Mouse (Mus musculus): ENCODE measurements around the gene Gcnt2. TPM values are rescaled to one million over a fixed set of nuclear protein-coding genes. Genes with fewer than 3 reads are reported as not detected.
"Not testable (repeated sequence)": the region's sequence is repeated elsewhere in the genome, so short reads cannot be mapped to it uniquely, and the experiment has no call there.

The Gcnt2 gene
- polyA plus RNA-seq, 1 experiment: 2.0 TPM

GRCm38 (mm10) chr13:40883903-40884302, 24.3 kb downstream of the Gcnt2 start:
- DNase-seq (ENCODE audit: low read depth in 1 of 2, low spot score in 2 of 2): no peak
- 56% methylated on average over 9 of the region's 9 CpGs for WGBS
- no peak overlapping the region for H3K27ac ChIP-seq (ENCODE audit: insufficient read depth, low read length)
- no peaks in the 10 kb centered on the region; the same call in 1 of the 2 replicates for H3K27me3 ChIP-seq (ENCODE audit: control insufficient read depth, insufficient read depth, low read length)
- H3K4me3 ChIP-seq (ENCODE audit: extremely low read depth, insufficient read depth, insufficient read length): no peak overlapping the region
- H3K36me3 ChIP-seq (ENCODE audit: control insufficient read depth, insufficient read depth, low read length): no peaks in the 10 kb centered on the region
- no peaks in the 10 kb centered on the region for H3K4me1 ChIP-seq (ENCODE audit: control insufficient read depth, insufficient read depth, insufficient read length)
- TF ChIP-seq CTCF (IDR thresholded peaks at IDR 0.05; ENCODE audit: extremely low read depth, insufficient read depth, insufficient read length, insufficient replicate concordance): no peak
- no peak for TF ChIP-seq POLR2A (IDR thresholded peaks at IDR 0.05; ENCODE audit: low read depth, low read length)

- WGBS: 89% methylated on average over 5 of the region's 5 CpGs
- no peaks in the 10 kb centered on the region for H3K4me1 ChIP-seq (ENCODE audit: control insufficient read depth, insufficient read depth, insufficient read length)
- TF ChIP-seq POLR2A (IDR thresholded peaks at IDR 0.05; ENCODE audit: low read depth, low read length): no peak
- no peak for TF ChIP-seq CTCF (IDR thresholded peaks at IDR 0.05; ENCODE audit: extremely low read depth, insufficient read depth, insufficient read length, insufficient replicate concordance)
Observed at GRCm38 (mm10) chr13:40884878-40885277, 25.3 kb downstream of the Gcnt2 start.

GRCm38 (mm10) chr13:40885935-40886642, 26.5 kb downstream of the Gcnt2 start:
- H3K27ac ChIP-seq (ENCODE audit: insufficient read depth, low read length): no peak overlapping the region
- H3K36me3 ChIP-seq (ENCODE audit: control insufficient read depth, insufficient read depth, low read length): no peaks in the 10 kb centered on the region
- H3K4me1 ChIP-seq (ENCODE audit: control insufficient read depth, insufficient read depth, insufficient read length): no peaks in the 10 kb centered on the region
- 33% methylated on average over 10 of the region's 10 CpGs for WGBS
- H3K4me3 ChIP-seq (ENCODE audit: extremely low read depth, insufficient read depth, insufficient read length): no peak overlapping the region
- no peak for DNase-seq (ENCODE audit: low read depth in 1 of 2, low spot score in 2 of 2)
- TF ChIP-seq POLR2A (IDR thresholded peaks at IDR 0.05; ENCODE audit: low read depth, low read length): no peak
- H3K27me3 ChIP-seq (ENCODE audit: control insufficient read depth, insufficient read depth, low read length): no peaks in the 10 kb centered on the region; the same call in 1 of the 2 replicates

More at GRCm38 (mm10) chr13:40884878-40885277, 25.3 kb downstream of the Gcnt2 start:
- no peak for DNase-seq (ENCODE audit: low read depth in 1 of 2, low spot score in 2 of 2)
- Histone ChIP-seq H3K4me3 (ENCODE audit: extremely low read depth, insufficient read depth, insufficient read length) (no peak overlapping the region), H3K27me3 (ENCODE audit: control insufficient read depth, insufficient read depth, low read length) (no peaks in the 10 kb centered on the region; the same call in 1 of the 2 replicates), H3K27ac (ENCODE audit: insufficient read depth, low read length) (no peak overlapping the region), H3K36me3 (ENCODE audit: control insufficient read depth, insufficient read depth, low read length) (no peaks in the 10 kb centered on the region)

GRCm38 (mm10) chr13:40886643-40887381, 27.3 kb downstream of the Gcnt2 start:
- no peaks in the 10 kb centered on the region for H3K36me3 ChIP-seq (ENCODE audit: control insufficient read depth, insufficient read depth, low read length)
- TF ChIP-seq POLR2A (IDR thresholded peaks at IDR 0.05; ENCODE audit: low read depth, low read length): no peak
- no peak for TF ChIP-seq CTCF (IDR thresholded peaks at IDR 0.05; ENCODE audit: extremely low read depth, insufficient read depth, insufficient read length, insufficient replicate concordance)
- no peak for DNase-seq (ENCODE audit: low read depth in 1 of 2, low spot score in 2 of 2)
- 5% methylated on average over 22 of the region's 22 CpGs for WGBS
- H3K27me3 ChIP-seq (ENCODE audit: control insufficient read depth, insufficient read depth, low read length): no peaks in the 10 kb centered on the region; the same call in 1 of the 2 replicates
- no peak overlapping the region for H3K27ac ChIP-seq (ENCODE audit: insufficient read depth, low read length)
- no peaks in the 10 kb centered on the region for H3K4me1 ChIP-seq (ENCODE audit: control insufficient read depth, insufficient read depth, insufficient read length)
- no peak overlapping the region for H3K4me3 ChIP-seq (ENCODE audit: extremely low read depth, insufficient read depth, insufficient read length)

GRCm38 (mm10) chr13:40890595-40890994, 31.0 kb downstream of the Gcnt2 start:
- no peak for DNase-seq (ENCODE audit: low read depth in 1 of 2, low spot score in 2 of 2)
- no peak overlapping the region for H3K27ac ChIP-seq (ENCODE audit: insufficient read depth, low read length)
- WGBS: 46% methylated on average over 5 of the region's 5 CpGs
- H3K4me1 ChIP-seq (ENCODE audit: control insufficient read depth, insufficient read depth, insufficient read length): no peaks in the 10 kb centered on the region
- H3K4me3 ChIP-seq (ENCODE audit: extremely low read depth, insufficient read depth, insufficient read length): no peak overlapping the region
- TF ChIP-seq POLR2A (IDR thresholded peaks at IDR 0.05; ENCODE audit: low read depth, low read length) (no peak), CTCF (IDR thresholded peaks at IDR 0.05; ENCODE audit: extremely low read depth, insufficient read depth, insufficient read length, insufficient replicate concordance) (no peak)
- no peaks in the 10 kb centered on the region for H3K36me3 ChIP-seq (ENCODE audit: control insufficient read depth, insufficient read depth, low read length)
- no peaks in the 10 kb centered on the region; the same call in 1 of the 2 replicates for H3K27me3 ChIP-seq (ENCODE audit: control insufficient read depth, insufficient read depth, low read length)

GRCm38 (mm10) chr13:40891369-40891768, 31.8 kb downstream of the Gcnt2 start:
- not testable (repeated sequence) for H3K27me3 ChIP-seq (ENCODE audit: control insufficient read depth, insufficient read depth, low read length); H3K4me3 ChIP-seq (ENCODE audit: extremely low read depth, insufficient read depth, insufficient read length); H3K4me1 ChIP-seq (ENCODE audit: control insufficient read depth, insufficient read depth, insufficient read length); H3K36me3 ChIP-seq (ENCODE audit: control insufficient read depth, insufficient read depth, low read length); DNase-seq (ENCODE audit: low read depth in 1 of 2, low spot score in 2 of 2); H3K27ac ChIP-seq (ENCODE audit: insufficient read depth, low read length)
- 68% methylated on average over 1 of the region's 1 CpGs for WGBS

GRCm38 (mm10) chr13:40892043-40892442, 32.5 kb downstream of the Gcnt2 start:
- no peaks in the 10 kb centered on the region for H3K36me3 ChIP-seq (ENCODE audit: control insufficient read depth, insufficient read depth, low read length)
- H3K4me3 ChIP-seq (ENCODE audit: extremely low read depth, insufficient read depth, insufficient read length): no peak overlapping the region
- H3K4me1 ChIP-seq (ENCODE audit: control insufficient read depth, insufficient read depth, insufficient read length): no peaks in the 10 kb centered on the region
- H3K27ac ChIP-seq (ENCODE audit: insufficient read depth, low read length): no peak overlapping the region; the same call in 1 of the 2 replicates
- no peaks in the 10 kb centered on the region; the same call in 1 of the 2 replicates for H3K27me3 ChIP-seq (ENCODE audit: control insufficient read depth, insufficient read depth, low read length)
- 46% methylated on average over 7 of the region's 7 CpGs for WGBS
- no peak for DNase-seq (ENCODE audit: low read depth in 1 of 2, low spot score in 2 of 2)
- TF ChIP-seq POLR2A (IDR thresholded peaks at IDR 0.05; ENCODE audit: low read depth, low read length) (no peak), CTCF (IDR thresholded peaks at IDR 0.05; ENCODE audit: extremely low read depth, insufficient read depth, insufficient read length, insufficient replicate concordance) (no peak)

Measured in spleen, adult 2 months (tissue).